Mouse (Mus musculus) stomach, postnatal 0 days (tissue): Measurements from ENCODE around the gene Pigq.

ENCODE experiments used
- CTCF ChIP-seq: IDR thresholded peaks from 2 replicates; pipeline ENCODE4 v1.5.1; 2016; ENCODE audit warnings: antibody characterized with exemption, low read depth, mild to moderate bottlenecking, moderate library complexity
- EP300 ChIP-seq: optimal IDR thresholded peaks from 2 replicates; pipeline ENCODE3; 2016; ENCODE audit warnings: antibody characterized with exemption

- TF ChIP-seq EP300, result no peak
- TF ChIP-seq CTCF, result no peak
These were observed 38.2 kb upstream of the Pigq start for GRCm38 (mm10) chr17:25982913-25983312.
